Mouse (Mus musculus): ENCODE data around the gene Tmem161b.
A peak's percentile ranks its signal among the peaks of the same experiment; 100 is the strongest.
"Not testable (repeated sequence)": the region's sequence is repeated elsewhere in the genome, so short reads cannot be mapped to it uniquely, and the experiment has no call there.

Tmem161b gene

DNA sequence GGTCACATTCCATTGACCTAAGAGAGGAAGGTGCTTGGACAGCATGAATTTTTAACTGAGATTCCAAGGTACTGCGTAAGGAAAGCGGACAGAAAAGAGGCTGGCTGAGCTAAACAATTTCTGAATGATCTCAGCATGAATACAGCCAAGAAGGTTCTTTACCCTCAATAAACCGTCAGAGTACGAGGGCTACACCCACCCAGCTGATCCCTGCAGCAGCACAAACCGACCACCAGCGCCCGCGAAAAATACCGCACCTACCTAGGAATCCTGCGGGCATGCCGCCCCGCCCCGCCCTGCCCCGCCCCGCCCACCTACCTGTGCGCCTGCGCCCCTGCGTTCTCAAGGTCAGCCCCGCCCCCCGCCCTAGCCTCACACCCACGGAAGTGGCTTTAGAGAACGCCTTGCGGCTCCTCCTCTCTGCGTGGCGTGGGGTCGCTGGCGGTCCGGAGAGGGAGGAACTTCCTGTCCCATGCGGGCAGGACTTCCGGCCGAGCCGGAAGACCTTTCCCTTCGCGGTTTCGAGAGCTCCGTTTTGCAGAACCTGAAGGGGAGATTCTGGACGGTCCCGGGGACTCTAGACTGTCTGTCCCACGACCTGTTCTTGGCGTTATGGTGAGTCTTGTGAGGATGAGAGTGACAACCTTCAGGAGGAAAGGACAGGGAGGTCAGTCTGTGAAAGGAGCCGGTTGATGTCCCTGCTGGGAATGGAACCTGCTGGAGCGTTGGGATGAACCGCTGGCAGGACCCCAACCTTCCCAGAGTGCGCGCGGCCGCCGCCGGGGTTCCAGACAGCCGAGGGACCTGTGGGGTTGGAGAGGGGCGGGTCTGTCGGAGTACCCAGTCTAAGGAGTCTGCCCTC, at the start of gene Tmem161b:
Gene Tmem161b, plus strand, starts transcription at position 477 of the 862 bp plus-strand sequence.
- peak; percentile 71 for DNase-seq (ENCODE audit: low read depth)

DNA sequence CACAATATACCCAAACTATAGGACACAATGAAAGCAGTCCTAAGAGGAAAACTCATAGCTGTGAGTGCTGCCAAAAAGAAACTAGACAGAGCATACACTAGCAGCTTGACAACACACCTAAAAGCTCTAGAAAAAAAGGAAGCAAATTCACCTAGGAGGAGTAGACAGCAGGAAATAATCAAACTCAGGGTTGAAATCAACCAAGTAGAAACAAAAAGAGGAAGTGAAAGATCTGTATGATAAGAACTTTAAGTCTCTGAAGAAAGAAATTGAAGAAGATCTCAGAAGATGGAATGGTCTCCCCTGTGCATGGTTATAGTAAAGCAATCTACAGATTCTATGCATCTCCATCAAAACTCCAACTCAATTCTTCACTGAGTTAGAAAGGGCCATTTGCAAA, 36.3 kb upstream of the Tmem161b start:
- not testable (repeated sequence) for DNase-seq (ENCODE audit: low read depth)

DNA sequence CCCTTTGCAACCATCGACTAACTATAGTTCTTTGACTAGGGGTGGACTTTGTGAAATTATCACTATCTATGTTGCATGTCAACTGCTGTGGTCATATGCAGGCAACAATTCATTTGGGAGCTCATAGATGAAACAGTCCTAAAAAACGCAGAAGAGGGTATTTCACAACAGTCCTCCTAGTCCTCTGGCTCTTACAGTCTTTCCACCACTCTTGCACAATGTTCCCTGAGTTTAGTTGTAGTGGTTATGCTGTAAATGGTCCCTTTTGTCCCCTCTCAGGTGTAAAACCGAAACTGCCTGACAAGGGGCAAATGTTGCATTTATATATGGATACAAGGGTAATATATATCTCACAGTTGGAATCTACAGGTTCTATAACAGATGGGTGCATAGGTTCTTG, 29.4 kb upstream of the Tmem161b start:
- DNase-seq (ENCODE audit: low read depth), result no peak

DNA sequence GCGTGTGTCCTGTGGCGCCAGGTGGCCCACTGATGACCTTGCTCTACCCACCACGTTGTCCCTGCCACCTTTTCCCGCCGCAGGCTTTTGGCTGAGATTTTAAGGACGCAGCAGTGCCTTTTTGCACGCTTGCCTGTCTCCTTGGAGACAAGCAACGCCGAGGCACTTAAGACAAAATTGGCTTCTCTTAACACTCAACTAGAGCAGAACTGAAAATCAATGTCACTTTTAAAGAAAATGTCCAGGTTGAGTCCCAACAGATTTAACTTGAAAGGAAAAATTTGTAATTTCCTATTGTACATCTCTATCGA, 541 bp downstream of the Tmem161b start:
- no peak for DNase-seq (ENCODE audit: low read depth)

DNA sequence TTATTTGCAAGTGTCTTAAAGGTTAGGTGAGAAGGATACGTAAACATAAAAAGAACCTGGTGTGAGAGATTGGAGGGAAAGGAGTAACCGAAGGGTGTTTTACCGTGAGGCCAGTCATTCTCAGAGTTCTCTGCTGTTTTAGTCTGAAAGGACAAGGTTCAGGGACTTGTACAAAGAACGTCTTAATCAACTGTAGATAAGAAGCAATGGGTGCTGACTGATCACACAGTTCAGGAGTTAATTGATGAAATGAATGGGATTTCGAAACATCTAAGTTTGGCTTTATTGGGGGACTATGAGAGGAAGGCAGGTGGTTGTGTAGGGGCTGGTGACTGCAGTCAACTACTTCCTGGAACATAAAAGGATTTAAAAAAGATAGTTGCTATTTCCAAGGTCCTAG, 922 bp downstream of the Tmem161b start:
- no peak for DNase-seq (ENCODE audit: low read depth)

DNA sequence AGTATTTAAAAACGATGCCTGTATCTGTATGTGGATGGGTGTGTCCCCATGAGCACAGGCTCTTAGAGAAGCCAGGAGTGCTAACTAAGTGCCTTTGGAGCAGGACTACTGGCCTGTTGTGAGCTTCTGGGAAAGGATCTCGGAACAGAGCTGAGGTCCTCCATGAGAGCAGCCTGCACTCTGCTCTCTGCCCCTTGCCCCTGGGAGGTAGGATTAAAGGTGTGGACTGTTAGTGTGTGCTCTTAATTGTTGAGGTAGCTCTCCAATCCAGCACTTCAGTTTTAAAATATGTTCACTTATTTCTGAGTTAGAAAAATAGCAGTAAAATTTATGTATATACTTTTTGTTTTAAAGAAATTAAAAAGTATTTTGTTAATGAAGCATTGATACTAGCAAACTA, 11.9 kb downstream of the Tmem161b start:
- DNase-seq (ENCODE audit: low read depth), result no peak

DNA sequence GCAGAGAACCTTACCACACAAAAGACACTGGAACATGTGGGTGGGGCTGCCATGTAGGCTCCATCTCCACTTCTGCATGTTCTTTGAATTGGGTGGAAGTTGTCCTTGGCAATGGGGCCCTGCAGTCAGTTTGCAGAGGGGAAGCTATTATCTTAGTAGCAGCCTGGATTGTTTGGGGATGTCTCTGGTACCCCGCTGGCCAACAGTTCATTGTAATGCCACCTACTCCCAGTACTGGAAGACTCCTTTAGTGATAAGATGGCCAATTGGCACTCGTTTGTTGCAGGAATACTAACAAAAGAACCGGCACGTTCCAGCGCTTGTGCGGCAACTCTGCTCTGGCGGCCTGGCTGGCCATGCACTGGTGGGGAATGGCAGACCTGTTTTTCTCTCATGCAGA, 14.7 kb downstream of the Tmem161b start:
- no peak for DNase-seq (ENCODE audit: low read depth)

DNA sequence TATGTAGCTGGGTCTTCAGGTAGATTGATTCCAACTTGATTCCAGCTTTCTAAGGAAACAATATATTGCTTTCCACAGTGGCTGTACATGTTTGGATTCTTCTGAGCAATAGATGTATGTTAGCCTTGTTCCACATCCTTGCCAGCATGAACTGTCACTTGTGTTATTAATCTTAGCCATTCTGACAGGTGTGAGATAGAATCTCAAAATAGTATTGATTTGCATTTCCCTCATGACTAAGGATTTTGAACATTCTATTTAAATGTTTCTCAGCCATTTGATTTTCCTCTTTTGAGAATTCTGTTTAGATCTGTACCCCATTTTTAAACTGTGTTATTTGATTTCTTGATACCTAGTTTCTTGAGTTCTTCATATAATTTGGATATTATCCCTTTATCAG, 16.1 kb downstream of the Tmem161b start:
- DNase-seq (ENCODE audit: low read depth), result no peak

DNA sequence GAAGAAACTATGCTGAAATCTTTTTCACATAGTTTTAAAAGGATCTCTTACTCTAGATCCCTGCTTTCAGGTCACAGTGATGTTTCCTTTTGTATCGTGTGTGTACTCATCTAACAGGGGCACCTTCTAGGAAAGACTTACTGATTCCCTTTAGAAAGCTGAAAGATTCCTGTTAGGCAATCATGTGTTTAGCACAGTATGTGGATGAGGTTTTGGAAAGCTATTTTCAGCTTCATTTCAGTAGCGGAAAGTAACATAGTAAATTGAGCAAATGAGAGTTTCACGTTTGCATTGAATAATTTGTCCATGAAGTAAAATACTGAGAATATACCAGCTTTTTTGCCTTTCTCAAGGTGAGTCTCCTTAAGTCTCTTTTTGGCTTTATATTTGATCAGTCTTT, 26.0 kb downstream of the Tmem161b start:
- DNase-seq (ENCODE audit: low read depth), result no peak

DNA sequence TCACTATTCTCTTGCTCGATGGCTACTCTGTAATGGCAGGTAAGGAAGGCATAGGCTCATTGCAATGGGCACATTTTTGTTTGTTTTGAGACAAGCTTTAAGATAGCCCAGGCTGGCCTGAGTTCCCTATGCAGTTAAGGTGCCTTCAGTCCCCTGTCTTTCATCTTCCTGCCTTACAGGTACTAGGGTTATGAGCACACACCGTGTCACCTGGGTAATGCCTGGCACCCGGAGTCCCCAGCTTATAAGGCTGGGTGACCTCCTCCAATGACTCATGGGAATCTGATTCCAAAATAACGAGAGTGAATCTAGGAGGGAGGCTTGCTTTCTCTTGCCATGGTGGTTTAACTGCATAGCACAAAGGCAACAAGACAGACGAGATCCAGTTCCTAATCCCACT, 29.2 kb downstream of the Tmem161b start:
- no peak for DNase-seq (ENCODE audit: low read depth)

DNA sequence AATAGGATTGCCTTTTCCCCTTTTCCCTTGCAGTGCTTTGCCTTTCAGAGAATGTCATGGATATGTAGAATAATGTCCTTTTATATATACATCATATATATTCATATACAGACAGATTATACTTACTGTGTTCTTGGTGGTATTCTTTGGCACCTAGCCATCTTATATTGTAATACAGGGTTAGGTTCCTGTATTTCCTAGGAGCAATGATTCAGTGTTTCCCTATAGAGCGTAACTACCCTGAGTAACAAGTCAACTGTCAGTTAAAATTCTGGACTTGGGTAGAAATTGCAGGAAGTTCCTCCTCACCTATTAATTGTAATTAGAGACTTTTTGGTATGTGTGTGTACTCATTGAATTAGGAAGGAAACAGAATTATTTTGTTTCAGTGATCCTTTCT, 33.0 kb downstream of the Tmem161b start:
- DNase-seq (ENCODE audit: low read depth), result no peak

DNA sequence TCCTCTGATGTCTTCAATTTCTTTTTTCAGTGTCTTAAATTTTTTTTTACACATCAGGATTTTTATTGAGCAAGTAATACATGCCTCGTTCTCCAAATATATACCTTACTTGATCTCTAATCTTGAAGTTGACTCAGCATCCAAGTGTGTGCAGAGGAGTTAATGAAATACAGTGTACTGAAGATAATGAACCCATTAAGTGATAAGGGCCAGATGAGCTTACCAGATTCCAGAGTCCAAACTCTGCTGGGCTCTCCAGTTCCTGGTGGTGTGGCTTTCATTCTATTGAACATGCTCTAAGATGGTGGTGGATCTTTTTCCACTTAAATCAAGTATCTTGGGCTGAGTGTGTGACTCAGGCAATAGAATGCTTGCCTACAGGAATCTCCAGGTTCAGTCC, 42.3 kb downstream of the Tmem161b start:
- DNase-seq (ENCODE audit: low read depth), result not testable (repeated sequence)

DNA sequence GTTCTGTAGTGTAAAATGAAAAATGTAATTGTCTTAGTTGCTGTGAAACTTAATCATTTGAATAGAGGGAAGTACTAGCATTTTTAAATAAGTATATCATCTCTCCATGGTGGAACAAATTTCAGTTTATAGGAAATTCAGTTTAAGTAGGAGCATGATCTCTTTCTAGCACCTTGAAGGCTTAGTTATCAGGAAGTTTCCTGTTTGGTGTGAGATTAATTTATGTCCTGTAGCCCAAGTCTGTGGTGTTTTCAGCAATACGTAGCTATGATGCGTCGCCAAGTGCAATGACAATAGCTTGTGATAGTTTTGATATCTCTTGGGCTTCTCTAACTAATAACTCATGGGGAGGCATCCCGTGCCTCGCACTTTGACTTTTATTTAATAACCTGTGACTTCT, 54.1 kb downstream of the Tmem161b start:
- no peak for DNase-seq (ENCODE audit: low read depth)

DNA sequence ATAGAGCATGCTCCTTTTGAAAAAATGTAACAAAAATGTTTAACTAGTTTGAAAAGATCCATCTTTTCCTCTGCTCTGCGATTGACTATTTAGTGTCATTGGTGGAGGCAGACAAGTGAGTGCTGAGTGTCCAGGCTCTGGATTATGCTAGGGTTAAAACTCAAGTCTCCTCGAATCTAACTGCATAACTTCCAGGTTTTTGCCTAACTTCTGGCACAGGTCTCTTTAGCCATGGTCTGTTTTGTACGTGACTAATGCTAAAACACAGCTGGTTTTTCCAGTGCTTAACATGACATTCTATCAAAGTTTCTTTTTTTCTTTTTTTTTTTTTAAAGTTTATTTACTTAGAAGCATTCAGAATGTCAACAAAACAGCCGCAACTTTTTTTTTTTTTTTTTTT, 58.3 kb downstream of the Tmem161b start:
- DNase-seq (ENCODE audit: low read depth), result no peak

DNA sequence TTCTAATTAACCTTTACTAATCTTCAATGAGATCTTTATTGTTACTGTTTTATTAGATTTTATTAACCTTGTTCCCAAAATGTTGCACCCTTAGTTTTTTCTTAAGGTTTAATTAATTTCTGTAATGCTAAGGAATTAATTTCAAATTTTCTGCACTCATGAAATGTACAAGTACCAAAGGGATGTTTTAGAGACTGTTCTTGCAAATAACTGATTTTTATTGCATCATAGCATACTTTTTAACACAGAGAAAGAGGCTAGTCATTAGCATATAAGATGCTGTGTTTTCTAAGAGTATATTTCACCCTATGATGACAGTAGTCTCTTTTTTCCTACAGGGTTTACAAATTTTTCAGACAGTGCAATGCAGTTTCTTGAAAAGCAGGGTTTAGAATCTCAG, 60.9 kb downstream of the Tmem161b start:
- DNase-seq (ENCODE audit: low read depth), result no peak

DNA sequence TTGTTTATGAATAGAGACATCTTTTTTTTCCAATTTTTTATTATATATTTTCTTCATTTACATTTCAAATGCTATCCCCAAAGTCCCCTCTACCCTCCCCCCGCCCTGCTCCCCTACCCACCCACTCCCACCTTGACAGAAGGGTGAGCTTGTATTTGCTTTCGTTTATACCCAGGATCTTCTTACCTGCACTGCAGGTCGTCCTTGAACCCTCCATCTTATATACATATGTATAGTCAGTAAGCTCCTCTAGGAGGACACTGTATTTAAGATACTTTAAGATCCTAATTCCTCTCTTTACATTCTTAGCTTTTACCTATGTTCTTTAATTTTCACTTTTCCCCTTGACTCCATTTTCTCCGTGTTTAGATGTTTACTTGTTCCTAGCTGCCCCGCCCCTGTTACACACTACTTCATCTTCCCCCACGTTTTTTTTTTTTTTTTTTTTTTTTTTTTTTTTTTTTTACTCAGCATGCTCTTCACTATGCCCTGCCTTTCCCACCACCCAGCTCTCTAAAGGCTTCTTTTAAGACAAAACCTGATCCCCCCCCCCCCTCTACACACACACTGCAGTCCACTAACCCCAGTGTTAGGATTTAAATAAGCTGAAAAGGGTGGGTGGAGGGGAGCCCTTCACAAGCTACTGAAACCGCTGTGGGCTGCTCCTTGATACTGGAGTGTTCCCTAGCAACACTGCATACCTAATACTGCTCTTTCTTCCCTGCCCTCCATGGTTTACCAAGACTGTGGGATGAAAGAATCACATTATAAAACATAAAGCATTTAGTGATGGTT, 62.9 kb downstream of the Tmem161b start:
- DNase-seq (ENCODE audit: low read depth), result no peak

DNA sequence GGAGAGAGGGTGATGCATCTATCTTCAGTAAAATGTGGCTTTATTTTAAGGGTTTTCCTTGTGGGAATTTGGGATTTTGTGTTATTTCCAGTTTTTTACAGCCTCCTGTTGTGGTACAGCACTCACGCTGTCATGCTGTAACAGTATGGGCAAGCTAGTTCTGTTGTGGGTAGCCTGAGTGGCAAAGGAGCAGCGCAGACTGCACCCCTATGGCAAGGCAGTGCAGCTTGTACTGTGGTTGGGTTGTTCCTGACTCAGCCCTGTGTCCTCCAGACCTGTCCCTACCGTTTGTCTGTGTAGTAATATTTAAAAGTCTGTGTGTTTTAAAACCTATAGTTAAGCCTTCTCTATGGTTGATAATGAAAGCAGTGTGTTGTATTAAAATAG, 63.5 kb downstream of the Tmem161b start:
- no peak for DNase-seq (ENCODE audit: low read depth)

DNA sequence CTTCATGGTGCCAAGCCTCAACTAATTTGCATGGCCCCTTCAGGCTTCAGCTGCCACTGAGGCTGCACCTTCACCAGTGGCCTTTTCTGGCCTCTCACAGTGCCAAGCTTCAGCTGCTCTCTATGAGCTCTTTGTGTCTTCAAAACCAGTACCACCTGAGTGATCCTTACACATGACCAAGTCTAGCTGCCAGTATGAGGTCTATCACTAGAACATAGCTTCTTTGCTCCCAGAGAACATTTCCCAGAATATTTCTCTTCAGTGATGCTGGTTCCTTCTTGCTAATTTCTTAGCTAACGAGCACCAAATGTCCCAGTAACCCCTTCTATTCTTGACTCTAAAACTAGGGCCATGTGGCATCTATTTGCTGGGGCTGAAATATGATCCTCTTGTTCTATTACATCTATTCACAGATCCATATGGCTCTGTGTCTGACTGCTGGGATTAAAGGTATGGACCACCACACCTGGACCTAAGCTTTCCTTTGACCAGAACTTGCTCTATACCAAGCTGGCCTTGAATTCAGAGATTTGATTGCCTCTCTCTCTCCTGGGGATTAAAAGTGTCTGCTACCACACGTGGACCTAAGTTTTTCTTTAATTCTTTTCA, 77.5 kb downstream of the Tmem161b start:
- no peak for DNase-seq (ENCODE audit: low read depth)

DNA sequence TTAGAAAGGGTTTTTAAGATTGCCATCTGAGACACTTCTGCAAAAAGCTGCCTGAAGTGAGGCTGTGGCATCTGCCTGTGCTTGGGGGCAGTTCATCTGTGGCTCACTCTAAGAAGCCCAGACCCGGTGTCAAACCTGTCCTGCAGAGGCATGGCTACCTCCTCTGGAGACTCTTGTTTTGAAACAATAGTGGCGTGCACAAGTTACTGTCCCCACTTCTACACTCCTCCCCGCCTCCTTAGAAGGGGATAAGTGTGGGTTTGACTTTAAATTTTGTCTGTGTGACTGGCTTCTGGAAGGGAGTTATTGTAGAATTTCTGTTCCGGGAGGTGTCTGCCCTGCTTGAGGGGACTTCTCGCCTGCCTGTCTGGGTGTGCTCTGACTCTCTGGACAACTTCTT, 121.2 kb downstream of the Tmem161b start:
- no peak for DNase-seq (ENCODE audit: low read depth)

DNA sequence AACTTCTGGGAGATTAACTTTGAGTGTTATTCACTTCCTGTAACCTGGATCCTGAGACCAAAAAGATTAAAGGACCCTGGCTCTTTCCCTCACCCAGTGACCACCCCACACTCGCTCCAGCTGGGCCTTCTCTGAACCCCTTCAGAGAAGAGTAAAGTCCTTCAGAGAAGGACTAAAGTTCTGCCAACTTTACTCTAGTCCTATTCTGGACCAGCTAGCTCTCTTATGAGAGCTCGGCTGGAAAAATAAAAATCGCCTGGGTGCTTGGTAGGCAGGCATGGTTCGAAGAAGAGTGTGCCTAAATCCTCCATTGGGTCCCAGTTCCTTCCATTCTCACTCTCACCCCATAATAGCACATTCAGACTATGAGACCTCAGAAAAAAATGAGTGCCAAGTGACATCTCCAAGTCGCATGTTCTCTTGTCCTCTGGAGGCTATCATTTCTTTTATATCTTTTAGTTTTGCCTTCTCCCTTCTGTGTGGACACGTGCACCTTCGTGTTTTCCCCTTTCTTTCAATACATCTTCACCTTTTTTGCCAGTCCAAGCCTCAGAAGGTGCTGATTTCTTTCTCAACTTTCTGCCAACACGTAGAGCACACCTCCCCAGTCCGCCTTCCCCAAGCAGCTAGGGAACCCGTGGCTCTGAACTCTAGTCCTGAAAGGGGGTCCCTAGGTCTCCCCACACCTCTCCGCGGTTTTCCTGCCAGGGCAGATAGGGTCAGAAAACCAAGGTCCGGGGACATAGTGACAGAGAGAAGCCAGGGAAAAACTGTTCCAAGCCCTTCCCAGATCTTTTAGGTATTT, 121.8 kb downstream of the Tmem161b start:
- no peak for DNase-seq (ENCODE audit: low read depth)

DNA sequence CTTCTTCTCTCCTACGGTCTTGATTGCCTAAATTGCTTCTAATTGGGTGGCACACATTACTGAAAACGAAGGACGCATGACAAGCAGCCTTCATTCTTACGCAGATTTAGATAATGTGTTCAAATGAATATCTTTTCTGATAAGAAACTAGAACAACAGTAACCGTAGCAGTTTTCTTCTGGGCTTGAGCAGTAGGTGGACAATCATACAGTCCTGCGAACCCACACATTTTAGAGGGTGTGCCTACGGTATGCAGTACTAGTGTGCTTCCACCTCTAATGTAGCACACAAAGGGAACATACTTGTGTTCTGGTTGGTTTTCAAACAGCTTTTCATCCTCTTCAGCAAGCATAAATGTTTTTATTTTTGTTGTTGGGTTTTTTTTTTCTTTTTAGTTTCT, 122.6 kb downstream of the Tmem161b start:
- no peak for DNase-seq (ENCODE audit: low read depth)

DNA sequence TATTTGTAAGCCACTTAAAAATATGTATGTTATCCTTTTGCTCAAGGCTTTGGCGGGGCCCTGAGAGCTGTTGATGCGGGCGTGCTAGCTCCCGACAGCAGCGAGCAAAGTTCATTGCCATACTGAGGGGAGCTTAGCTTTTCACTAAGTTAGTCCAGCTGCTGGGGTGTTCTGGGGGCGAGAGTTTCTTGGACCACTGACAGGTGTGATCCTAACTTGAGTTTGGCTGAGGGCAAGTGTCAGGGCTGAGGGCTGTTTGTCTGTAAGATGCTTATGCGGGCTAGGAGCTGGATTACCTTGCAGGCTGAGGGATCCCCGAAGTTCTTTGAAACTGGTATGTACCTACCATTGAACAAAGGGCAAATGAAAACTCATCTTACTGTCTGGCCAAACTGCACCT, 123.0 kb downstream of the Tmem161b start:
- DNase-seq (ENCODE audit: low read depth), result no peak

Data from fibroblast of lung, adult 2 months (primary cell).